8 mouse cellular contexts compared by ENCODE assay signal in genomic region chr9:45370117-45370561, GRCm38 (mm10). TPM values are rescaled to one million over a fixed set of nuclear protein-coding genes. Genes with fewer than 3 reads are reported as not detected.
A peak's percentile ranks its signal among the peaks of the same experiment; 100 is the strongest.
DNase-seq lines count a peak whose midpoint lies in the region; ATAC-seq and TF ChIP-seq lines count a peak whose summit lies in the region.

Gene Fxyd6 (plus strand): TSS chr9:45370185.

- TF ChIP-seq CTCF in left cerebral cortex, adult 2 months (IDR thresholded peaks at IDR 0.05) = no peak

- 0% methylated on average over 26 of the region's 28 CpGs for WGBS in embryonic facial prominence, embryonic 11.5 days
- 3% methylated on average over 28 of the region's 28 CpGs for WGBS in liver, embryonic 12.5 days (ENCODE audit: insufficient replicate concordance)
- under 1% methylated on average over 27 of the region's 28 CpGs for WGBS in neural tube, embryonic 14.5 days

- intact Hi-C loops in left cerebral cortex, adult 2 months (cut with DNase I) = no loop called here

- H3K27me3 ChIP-seq in embryonic facial prominence, embryonic 11.5 days (ENCODE audit: control insufficient read depth, insufficient read depth, low read length) = no peaks in the 10 kb centered on the region
- peaks cover 59% of the 10 kb centered on the region for H3K27me3 ChIP-seq in liver, embryonic 12.5 days (replicated peaks)
- H3K27me3 ChIP-seq in neural tube, embryonic 14.5 days (ENCODE audit: control insufficient read depth, insufficient read depth, low read length) = no peaks in the 10 kb centered on the region

- peak; percentile 54; the same call in 1 of the 2 replicates for ATAC-seq in embryonic facial prominence, embryonic 11.5 days (replicated peaks; ENCODE audit: insufficient number of reproducible peaks, low FRiP score, low TSS enrichment, low read depth)
- ATAC-seq in liver, embryonic 12.5 days = no peak
- ATAC-seq in neural tube, embryonic 14.5 days (ENCODE audit: low read depth) = peak; percentile 74

- H3K4me3 ChIP-seq in left cerebral cortex, adult 2 months = peak within 1 kb of the TSS; percentile 57
- peak within 1 kb of the TSS; percentile 75 for H3K4me3 ChIP-seq in embryonic facial prominence, embryonic 11.5 days (ENCODE audit: low read depth, low read length)
- H3K4me3 ChIP-seq in liver, embryonic 12.5 days = peak within 1 kb of the TSS; percentile 46
- H3K4me3 ChIP-seq in neural tube, embryonic 14.5 days (ENCODE audit: low read depth, low read length) = peak within 1 kb of the TSS; percentile 66

- peak within 1 kb of the TSS; percentile 85 for H3K4me2 ChIP-seq in embryonic facial prominence, embryonic 11.5 days (ENCODE audit: low read depth, low read length)
- peak within 1 kb of the TSS; percentile 58 for H3K4me2 ChIP-seq in liver, embryonic 12.5 days
- peak within 1 kb of the TSS; percentile 79 for H3K4me2 ChIP-seq in neural tube, embryonic 14.5 days (ENCODE audit: low read depth, low read length)

- peak; percentile 40 to 46 for DNase-seq in left cerebral cortex, adult 2 months (ENCODE audit: extremely low spot score in 1 of 2, low spot score in 2 of 2)
- no peak for DNase-seq in left cerebral cortex, adult 11 months (ENCODE audit: low spot score)
- peak; percentile 83 for DNase-seq in embryonic facial prominence, embryonic 11.5 days (ENCODE audit: low spot score)
- peak; percentile 51 for DNase-seq in heart, adult 8-10 months (ENCODE audit: low spot score)
- peak; percentile 35 for DNase-seq in kidney, adult 9 months
- DNase-seq in thymus, postnatal 4 days = peak; percentile 72

- H3K9me3 ChIP-seq in embryonic facial prominence, embryonic 11.5 days (replicated peaks; ENCODE audit: control insufficient read depth, low read length) = no peaks in the 10 kb centered on the region
- no peaks in the 10 kb centered on the region for H3K9me3 ChIP-seq in liver, embryonic 12.5 days (replicated peaks)
- no peaks in the 10 kb centered on the region for H3K9me3 ChIP-seq in neural tube, embryonic 14.5 days (ENCODE audit: control insufficient read depth, low read length)

- no peaks in the 10 kb centered on the region; the same call in 1 of the 2 replicates for H3K4me1 ChIP-seq in embryonic facial prominence, embryonic 11.5 days (ENCODE audit: control insufficient read depth, insufficient read depth, low read length)
- H3K4me1 ChIP-seq in liver, embryonic 12.5 days = no peaks in the 10 kb centered on the region
- H3K4me1 ChIP-seq in neural tube, embryonic 14.5 days (ENCODE audit: control insufficient read depth, insufficient read depth, low read length) = peaks cover 14% of the 10 kb centered on the region; the same call in 1 of the 2 replicates

- no peaks in the 10 kb centered on the region for H3K36me3 ChIP-seq in embryonic facial prominence, embryonic 11.5 days (replicated peaks; ENCODE audit: control insufficient read depth, insufficient read depth, low read depth, low read length)
- no peaks in the 10 kb centered on the region for H3K36me3 ChIP-seq in liver, embryonic 12.5 days
- H3K36me3 ChIP-seq in neural tube, embryonic 14.5 days (ENCODE audit: control insufficient read depth, insufficient read depth, low read length) = no peaks in the 10 kb centered on the region

- peak within 1 kb of the TSS; percentile 82 for H3K9ac ChIP-seq in embryonic facial prominence, embryonic 11.5 days (replicated peaks; ENCODE audit: low read length)
- H3K9ac ChIP-seq in liver, embryonic 12.5 days = no peak within 1 kb of the TSS
- peak within 1 kb of the TSS; percentile 70 for H3K9ac ChIP-seq in neural tube, embryonic 14.5 days (replicated peaks; ENCODE audit: low read depth, low read length)

- peak within 1 kb of the TSS; percentile 70 for H3K27ac ChIP-seq in left cerebral cortex, adult 2 months
- no peak within 1 kb of the TSS for H3K27ac ChIP-seq in embryonic facial prominence, embryonic 11.5 days (replicated peaks; ENCODE audit: low read depth, low read length)
- H3K27ac ChIP-seq in liver, embryonic 12.5 days = no peak within 1 kb of the TSS
- peak within 1 kb of the TSS; percentile 83 for H3K27ac ChIP-seq in neural tube, embryonic 14.5 days (ENCODE audit: low read depth, low read length)

RNA-seq across cellular contexts. Expression of gene Fxyd6, which starts in this region (rescaled TPM):
- 100 to 1,000 TPM; 106 to 107 TPM for total RNA-seq in left cerebral cortex, adult 2 months (2021)
- 83.0 and 93.1 TPM in 2 replicates for polyA plus RNA-seq in embryonic facial prominence, embryonic 11.5 days (2014; fragmentation: Nextera tagmentation; extraction: Ambion mirVana)
- total RNA-seq in heart, adult 8-10 months (2022) = 10 to 100 TPM; 14.4 to 22.4 (median 18.8) TPM
- 5.0 and 5.2 TPM in 2 replicates for polyA plus RNA-seq in liver, embryonic 12.5 days (2016; fragmentation: Nextera tagmentation; extraction: Ambion mirVana)
- polyA plus RNA-seq in neural tube, embryonic 14.5 days (2014; fragmentation: Nextera tagmentation; extraction: Ambion mirVana) = 257 and 341 TPM in 2 replicates

Comparison
In these comparisons a context has a peak if more than half of its experiments do, and no peak if none do; other contexts are left out.
1. RNA of gene Fxyd6 (total RNA-seq): 106 to 107 TPM in left cerebral cortex, adult 2 months; 14.4 to 22.4 TPM in heart, adult 8-10 months; every median in the first group is over 4 times any median in the second.
2. RNA of gene Fxyd6 (polyA plus RNA-seq): 257 to 341 TPM in neural tube, embryonic 14.5 days and 83.0 to 93.1 TPM in embryonic facial prominence, embryonic 11.5 days; 5.0 to 5.2 TPM in liver, embryonic 12.5 days; every median in the first group is over 10 times any median in the second.
3. H3K27ac ChIP-seq: peak in left cerebral cortex, adult 2 months (single experiment) and neural tube, embryonic 14.5 days (single experiment); none in embryonic facial prominence, embryonic 11.5 days (single experiment) and liver, embryonic 12.5 days (single experiment).
4. Peak in every context shown above with its lines, with median percentiles within 50 percentile points of each other: H3K4me3 ChIP-seq and H3K4me2 ChIP-seq.